Comparison of ENCODE assay signal across 8 mouse cellular contexts in genomic region chr1:75381482-75382355, GRCm38 (mm10). TPM values are rescaled to one million over a fixed set of nuclear protein-coding genes. Genes with fewer than 3 reads are reported as not detected.
DNase-seq lines count a peak whose midpoint lies in the region; ATAC-seq lines count a peak whose summit lies in the region.

No protein-coding gene starts in this region.

- peak; percentile 60 for ATAC-seq in forebrain, embryonic 13.5 days
- peak; percentile 61 for ATAC-seq in kidney, embryonic 15.5 days (replicated peaks; ENCODE audit: low FRiP score)
- ATAC-seq in midbrain, embryonic 11.5 days (ENCODE audit: low FRiP score) = peak; percentile 65

- peak overlapping the region; percentile 31 for H3K27ac ChIP-seq in forebrain, embryonic 13.5 days
- peak overlapping the region; percentile 92 for H3K27ac ChIP-seq in kidney, embryonic 15.5 days
- peak overlapping the region; percentile 35; the same call in 1 of the 2 replicates for H3K27ac ChIP-seq in midbrain, embryonic 11.5 days (ENCODE audit: low read depth, low read length)

- peak overlapping the region; percentile 66 for H3K4me3 ChIP-seq in forebrain, embryonic 13.5 days
- peak overlapping the region; percentile 64 for H3K4me3 ChIP-seq in kidney, embryonic 15.5 days (replicated peaks)
- peak overlapping the region; percentile 76 for H3K4me3 ChIP-seq in midbrain, embryonic 11.5 days (ENCODE audit: low read depth, low read length)

- H3K9ac ChIP-seq in forebrain, embryonic 13.5 days = peak overlapping the region; percentile 86
- peak overlapping the region; percentile 56 for H3K9ac ChIP-seq in kidney, embryonic 15.5 days
- H3K9ac ChIP-seq in midbrain, embryonic 11.5 days (ENCODE audit: low read length) = peak overlapping the region; percentile 74

- DNase-seq in adrenal gland, adult (ENCODE audit: inconsistent age in 2 of 2, low spot score in 1 of 2) = peak; percentile 41 to 67
- no peak for DNase-seq in adrenal gland, adult 8-10 months
- DNase-seq in thymus, postnatal 14 days = peak; percentile 48
- no peak for DNase-seq in thymus, adult 18-20 months
- DNase-seq in midbrain, embryonic 11.5 days (ENCODE audit: low spot score, missing footprints) = peak; percentile 90
- DNase-seq in spleen, postnatal 10 days (ENCODE audit: low spot score in 2 of 2) = no peak

- H3K9me3 ChIP-seq in forebrain, embryonic 13.5 days (replicated peaks) = no peaks in the 10 kb centered on the region
- no peaks in the 10 kb centered on the region for H3K9me3 ChIP-seq in kidney, embryonic 15.5 days (replicated peaks)
- H3K9me3 ChIP-seq in midbrain, embryonic 11.5 days (ENCODE audit: control insufficient read depth, low read length) = no peaks in the 10 kb centered on the region

- H3K36me3 ChIP-seq in forebrain, embryonic 13.5 days (ENCODE audit: poor library complexity, severe bottlenecking) = no peaks in the 10 kb centered on the region
- H3K36me3 ChIP-seq in kidney, embryonic 15.5 days = no peaks in the 10 kb centered on the region
- H3K36me3 ChIP-seq in midbrain, embryonic 11.5 days (ENCODE audit: control insufficient read depth, insufficient read depth, low read length) = no peaks in the 10 kb centered on the region

- H3K4me1 ChIP-seq in forebrain, embryonic 13.5 days = peaks cover 37% of the 10 kb centered on the region
- H3K4me1 ChIP-seq in kidney, embryonic 15.5 days = peaks cover 56% of the 10 kb centered on the region
- peaks cover 28% of the 10 kb centered on the region for H3K4me1 ChIP-seq in midbrain, embryonic 11.5 days (ENCODE audit: control insufficient read depth, insufficient read depth, low read length)

- WGBS in forebrain, embryonic 13.5 days = 2% methylated on average over 50 of the region's 60 CpGs
- WGBS in kidney, embryonic 15.5 days = 5% methylated on average over 48 of the region's 60 CpGs
- WGBS in midbrain, embryonic 11.5 days = 2% methylated on average over 48 of the region's 60 CpGs

- peak overlapping the region; percentile 99 for H3K4me2 ChIP-seq in forebrain, embryonic 13.5 days
- peak overlapping the region; percentile 93 for H3K4me2 ChIP-seq in kidney, embryonic 15.5 days
- H3K4me2 ChIP-seq in midbrain, embryonic 11.5 days = peak overlapping the region; percentile 100

- peaks cover 65% of the 10 kb centered on the region for H3K27me3 ChIP-seq in forebrain, embryonic 13.5 days
- peaks cover 46% of the 10 kb centered on the region for H3K27me3 ChIP-seq in kidney, embryonic 15.5 days
- H3K27me3 ChIP-seq in midbrain, embryonic 11.5 days (ENCODE audit: control insufficient read depth, insufficient read depth, low read length) = peaks cover 3% of the 10 kb centered on the region; the same call in 1 of the 2 replicates

RNA-seq across cellular contexts. Expression of gene Speg, which starts 6.6 kb away (rescaled TPM):
- 10 to 100 TPM; 13.7 to 32.9 (median 22.2) TPM for total RNA-seq in adrenal gland, adult 8-10 months (2022)
- polyA plus RNA-seq in forebrain, embryonic 13.5 days (2015; fragmentation: Nextera tagmentation; extraction: Ambion mirVana) = 7.6 and 9.0 TPM in 2 replicates
- polyA plus RNA-seq in kidney, embryonic 15.5 days (2015; fragmentation: Nextera tagmentation; extraction: Ambion mirVana) = 45.1 and 53.9 TPM in 2 replicates
- polyA plus RNA-seq in midbrain, embryonic 11.5 days (2014; fragmentation: Nextera tagmentation; extraction: Ambion mirVana) = 13.4 and 15.2 TPM in 2 replicates

RNA-seq across cellular contexts. Expression of gene Des, which starts 21.6 kb away (rescaled TPM):
- total RNA-seq in adrenal gland, adult 8-10 months (2022) = 10 to 100 TPM; 13.3 to 16.4 (median 15.6) TPM
- 0.81 and 1.1 TPM in 2 replicates for polyA plus RNA-seq in forebrain, embryonic 13.5 days (2015; fragmentation: Nextera tagmentation; extraction: Ambion mirVana)
- 53.5 and 53.9 TPM in 2 replicates for polyA plus RNA-seq in kidney, embryonic 15.5 days (2015; fragmentation: Nextera tagmentation; extraction: Ambion mirVana)
- 0.52 and 0.68 TPM in 2 replicates for polyA plus RNA-seq in midbrain, embryonic 11.5 days (2014; fragmentation: Nextera tagmentation; extraction: Ambion mirVana)

RNA-seq across cellular contexts. Expression of gene Gmppa, which starts 54.0 kb away (rescaled TPM):
- 100 to 1,000 TPM in 1 of 4 experiments, 10 to 100 TPM in 3; 56.5 to 103 (median 92.0) TPM for total RNA-seq in adrenal gland, adult 8-10 months (2022)
- polyA plus RNA-seq in forebrain, embryonic 13.5 days (2015; fragmentation: Nextera tagmentation; extraction: Ambion mirVana) = 53.7 and 62.7 TPM in 2 replicates
- 74.7 and 78.7 TPM in 2 replicates for polyA plus RNA-seq in kidney, embryonic 15.5 days (2015; fragmentation: Nextera tagmentation; extraction: Ambion mirVana)
- polyA plus RNA-seq in midbrain, embryonic 11.5 days (2014; fragmentation: Nextera tagmentation; extraction: Ambion mirVana) = 56.1 and 56.4 TPM in 2 replicates

Comparison
In these comparisons a context has a peak if more than half of its experiments do, and no peak if none do; other contexts are left out.
1. DNase-seq: peak in adrenal gland, adult (2 of 2), thymus, postnatal 14 days (single experiment) and midbrain, embryonic 11.5 days (single experiment); none in adrenal gland, adult 8-10 months (single experiment), thymus, adult 18-20 months (0 of 2) and spleen, postnatal 10 days (0 of 2).
2. H3K27ac ChIP-seq: peak in every context shown above with its lines; median percentile 92 in kidney, embryonic 15.5 days; 35 in midbrain, embryonic 11.5 days; 31 in forebrain, embryonic 13.5 days.
3. RNA of gene Des, which starts 21.6 kb away (polyA plus RNA-seq): 53.5 to 53.9 TPM in kidney, embryonic 15.5 days; 0.81 to 1.1 TPM in forebrain, embryonic 13.5 days and 0.52 to 0.68 TPM in midbrain, embryonic 11.5 days; every median in the first group is over 10 times any median in the second.
4. Peak in every context shown above with its lines, with median percentiles within 50 percentile points of each other: ATAC-seq, H3K4me2 ChIP-seq, H3K4me3 ChIP-seq and H3K9ac ChIP-seq.